Mouse (Mus musculus): ENCODE results near the gene Rasgrp3. TPM values are rescaled to one million over a fixed set of nuclear protein-coding genes. Genes with fewer than 3 reads are reported as not detected.

The Rasgrp3 gene
- polyA plus RNA-seq, 1 experiment from 2014 or later, result 15.6 TPM

DNA sequence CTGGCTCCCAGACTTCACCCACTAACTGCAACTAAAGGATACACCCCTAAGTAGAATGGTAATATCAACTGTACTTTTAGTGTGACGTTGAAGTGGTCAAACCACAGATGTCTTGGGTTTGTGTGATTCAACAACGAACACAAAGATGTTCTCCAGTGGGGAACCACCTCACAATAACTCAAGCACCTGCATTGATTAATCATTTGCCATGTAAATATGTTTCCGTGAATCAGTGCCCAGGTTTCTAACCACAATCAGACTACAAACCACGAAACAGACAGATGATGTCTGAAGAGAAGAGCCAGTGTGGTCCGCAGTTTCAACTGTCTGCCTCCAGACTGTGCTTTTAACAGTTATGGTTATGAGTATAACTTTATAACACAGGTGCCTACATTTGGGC, 69.4 kb downstream of the Rasgrp3 start:
- H3K4me1 ChIP-seq, result no peaks in the 10 kb centered on the region
- no peak overlapping the region for H3K4me2 ChIP-seq
- ATAC-seq (ENCODE audit: extremely low read depth, insufficient number of reproducible peaks, low FRiP score, low TSS enrichment), result no peak
- no peaks in the 10 kb centered on the region for H3K27me3 ChIP-seq (replicated peaks)
- no peak overlapping the region for H3K27ac ChIP-seq (replicated peaks)
- no peak overlapping the region for H3K4me3 ChIP-seq
- 83% methylated on average over 5 of the region's 5 CpGs for WGBS
- H3K36me3 ChIP-seq, result peaks cover 3% of the 10 kb centered on the region
- no peaks in the 10 kb centered on the region for H3K9me3 ChIP-seq
- no peak overlapping the region for H3K9ac ChIP-seq

- H3K4me3 ChIP-seq, result no peak overlapping the region
- ATAC-seq (ENCODE audit: extremely low read depth, insufficient number of reproducible peaks, low FRiP score, low TSS enrichment), result no peak
- H3K27me3 ChIP-seq (replicated peaks), result no peaks in the 10 kb centered on the region
- no peaks in the 10 kb centered on the region for H3K4me1 ChIP-seq
- H3K36me3 ChIP-seq, result peaks cover 8% of the 10 kb centered on the region
- no peak overlapping the region for H3K9ac ChIP-seq
- no peak overlapping the region for H3K4me2 ChIP-seq
- H3K27ac ChIP-seq (replicated peaks), result no peak overlapping the region
- H3K9me3 ChIP-seq, result no peaks in the 10 kb centered on the region
- WGBS, result 82% methylated on average over 10 of the region's 10 CpGs
Measured at GRCm38 (mm10) chr17:75506097-75506675, 70.5 kb downstream of the Rasgrp3 start.

DNA sequence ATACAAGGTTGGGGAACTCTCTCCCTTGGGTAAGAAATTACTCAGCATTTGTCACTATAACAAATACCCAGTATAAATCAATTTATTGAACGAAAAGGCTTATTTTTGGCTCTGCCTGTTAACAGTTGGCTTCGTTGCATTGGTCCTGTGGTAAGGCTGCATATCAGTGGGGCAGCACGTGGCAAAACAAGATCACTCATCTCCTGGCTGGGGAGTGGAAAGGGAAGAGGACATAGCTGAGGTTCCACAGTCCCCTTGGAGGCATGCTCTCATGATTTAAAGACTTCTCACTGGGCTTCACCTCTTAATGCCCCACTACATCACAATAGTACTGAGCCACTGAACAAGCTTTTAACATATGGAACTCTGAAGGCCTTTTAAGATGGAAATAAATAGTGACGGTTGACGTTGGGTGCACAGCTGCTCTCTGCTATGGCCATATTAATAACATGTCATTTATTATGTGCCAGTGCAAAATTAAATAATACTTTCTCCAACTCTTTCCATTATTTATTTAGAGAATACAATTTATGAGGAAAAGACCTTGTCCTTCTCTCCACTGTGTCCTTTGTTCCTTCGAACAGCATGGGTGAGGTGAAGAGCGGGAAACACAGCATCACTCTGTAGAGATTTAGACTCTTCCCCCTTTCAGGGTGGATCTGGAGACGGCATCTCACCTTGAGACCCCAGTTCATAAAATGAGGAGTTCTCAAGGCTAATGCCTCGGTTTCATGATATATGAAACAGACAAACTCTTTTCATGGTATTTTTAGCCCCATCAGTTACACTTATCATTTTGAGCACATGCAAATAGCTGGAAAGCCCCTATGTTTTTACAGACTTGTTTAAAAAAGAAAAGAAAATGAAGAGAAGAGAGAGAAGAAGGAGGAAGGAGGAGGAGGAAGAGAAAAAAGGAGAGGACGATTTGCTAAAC, 71.3 kb downstream of the Rasgrp3 start:
- Histone ChIP-seq H3K9me3 (no peaks in the 10 kb centered on the region), H3K36me3 (peaks cover 8% of the 10 kb centered on the region), H3K4me3 (no peak overlapping the region), H3K27me3 (replicated peaks) (no peaks in the 10 kb centered on the region), H3K9ac (no peak overlapping the region), H3K4me1 (no peaks in the 10 kb centered on the region), H3K27ac (replicated peaks) (no peak overlapping the region), H3K4me2 (no peak overlapping the region)
- ATAC-seq (ENCODE audit: extremely low read depth, insufficient number of reproducible peaks, low FRiP score, low TSS enrichment), result no peak
- 75% methylated on average over 10 of the region's 10 CpGs for WGBS

GRCm38 (mm10) chr17:75509257-75509656, 73.6 kb downstream of the Rasgrp3 start:
- H3K4me3 ChIP-seq, result no peak overlapping the region
- no peaks in the 10 kb centered on the region for H3K9me3 ChIP-seq
- H3K36me3 ChIP-seq, result peaks cover 5% of the 10 kb centered on the region
- H3K27me3 ChIP-seq (replicated peaks), result no peaks in the 10 kb centered on the region
- no peaks in the 10 kb centered on the region for H3K4me1 ChIP-seq
- no peak overlapping the region for H3K4me2 ChIP-seq
- H3K9ac ChIP-seq, result no peak overlapping the region
- 85% methylated on average over 5 of the region's 5 CpGs for WGBS
- no peak overlapping the region for H3K27ac ChIP-seq (replicated peaks)
- no peak for ATAC-seq (ENCODE audit: extremely low read depth, insufficient number of reproducible peaks, low FRiP score, low TSS enrichment)

DNA sequence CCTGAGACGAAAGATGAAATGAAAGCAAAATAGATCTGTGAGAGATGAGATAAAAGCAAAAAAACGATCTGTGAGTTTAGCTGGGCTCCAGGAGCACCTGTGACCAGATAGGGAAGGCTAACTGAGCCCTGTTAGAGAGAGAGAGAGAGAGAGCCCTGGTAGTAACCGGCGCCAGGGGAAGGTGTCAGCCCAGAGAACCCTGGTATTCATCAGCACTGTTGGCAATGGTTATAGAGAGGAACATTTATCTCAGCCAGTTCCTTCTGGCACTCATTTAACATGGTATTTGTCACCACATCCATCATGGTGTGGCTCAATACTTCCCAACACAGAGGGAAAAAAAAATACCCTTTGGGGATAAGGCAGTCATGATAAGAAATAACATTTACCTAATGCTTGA, 80.9 kb downstream of the Rasgrp3 start:
- Histone ChIP-seq H3K9me3 (no peaks in the 10 kb centered on the region), H3K4me2 (no peak overlapping the region), H3K36me3 (no peaks in the 10 kb centered on the region), H3K4me3 (no peak overlapping the region), H3K4me1 (peaks cover 25% of the 10 kb centered on the region), H3K9ac (no peak overlapping the region), H3K27me3 (replicated peaks) (no peaks in the 10 kb centered on the region), H3K27ac (replicated peaks) (no peak overlapping the region)
- ATAC-seq (ENCODE audit: extremely low read depth, insufficient number of reproducible peaks, low FRiP score, low TSS enrichment), result no peak
- WGBS, result 41% methylated on average over 4 of the region's 4 CpGs

DNA sequence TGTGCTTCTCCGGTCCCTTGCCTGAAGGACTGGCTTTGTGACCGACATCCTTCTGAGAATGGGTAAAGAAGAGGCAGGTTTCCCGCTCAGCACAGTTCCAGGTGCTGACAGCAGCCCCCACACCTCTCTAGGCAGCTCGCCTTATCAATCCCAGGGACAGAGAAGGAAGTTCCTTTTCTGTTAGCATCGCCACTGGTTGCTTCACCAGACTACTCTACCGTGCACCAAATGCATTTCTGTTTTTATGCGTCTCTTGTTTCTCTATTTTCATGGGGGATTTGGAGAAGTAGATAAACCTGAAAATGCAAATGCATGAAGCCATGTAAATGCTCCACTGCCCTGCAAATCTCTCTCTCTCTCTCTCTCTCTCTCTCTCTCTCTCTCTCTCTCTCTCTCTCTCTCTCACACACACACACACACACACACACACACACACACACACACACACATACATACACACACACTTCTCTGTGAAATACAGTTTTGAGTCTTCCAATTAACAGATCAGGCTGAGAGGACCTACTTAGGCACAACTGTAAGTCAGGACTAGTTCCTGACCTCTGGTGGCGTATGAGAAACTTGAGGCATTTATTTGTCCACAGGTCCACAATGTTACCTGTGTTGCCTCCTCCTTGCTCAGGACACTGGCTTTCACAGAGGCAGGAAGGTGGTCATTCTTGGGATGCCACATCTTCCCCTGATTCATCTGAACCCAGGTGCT, 82.6 kb downstream of the Rasgrp3 start:
- Histone ChIP-seq H3K4me1 (peaks cover 31% of the 10 kb centered on the region), H3K27ac (replicated peaks) (no peak overlapping the region), H3K9ac (no peak overlapping the region), H3K27me3 (replicated peaks) (no peaks in the 10 kb centered on the region), H3K4me2 (peak overlapping the region; percentile 25), H3K4me3 (no peak overlapping the region), H3K9me3 (no peaks in the 10 kb centered on the region), H3K36me3 (no peaks in the 10 kb centered on the region)
- WGBS, result 29% methylated on average over 8 of the region's 8 CpGs
- ATAC-seq (ENCODE audit: extremely low read depth, insufficient number of reproducible peaks, low FRiP score, low TSS enrichment), result no peak

GRCm38 (mm10) chr17:75519239-75519900, 83.7 kb downstream of the Rasgrp3 start:
- 67% methylated on average over 8 of the region's 8 CpGs for WGBS
- Histone ChIP-seq H3K36me3 (no peaks in the 10 kb centered on the region), H3K4me3 (no peak overlapping the region), H3K27me3 (replicated peaks) (no peaks in the 10 kb centered on the region), H3K4me2 (no peak overlapping the region), H3K9ac (no peak overlapping the region), H3K9me3 (no peaks in the 10 kb centered on the region), H3K27ac (replicated peaks) (no peak overlapping the region), H3K4me1 (peaks cover 31% of the 10 kb centered on the region)
- ATAC-seq (ENCODE audit: extremely low read depth, insufficient number of reproducible peaks, low FRiP score, low TSS enrichment), result no peak

GRCm38 (mm10) chr17:75521236-75521842, 85.6 kb downstream of the Rasgrp3 start:
- Histone ChIP-seq H3K27me3 (replicated peaks) (no peaks in the 10 kb centered on the region), H3K4me3 (no peak overlapping the region), H3K4me2 (no peak overlapping the region), H3K27ac (replicated peaks) (no peak overlapping the region), H3K9ac (no peak overlapping the region), H3K36me3 (peaks cover 5% of the 10 kb centered on the region; the same call in 1 of the 2 replicates), H3K4me1 (peaks cover 28% of the 10 kb centered on the region), H3K9me3 (no peaks in the 10 kb centered on the region)
- 53% methylated on average over 6 of the region's 6 CpGs for WGBS
- ATAC-seq (ENCODE audit: extremely low read depth, insufficient number of reproducible peaks, low FRiP score, low TSS enrichment), result no peak

- Histone ChIP-seq H3K9ac (no peak overlapping the region), H3K9me3 (no peaks in the 10 kb centered on the region), H3K4me2 (no peak overlapping the region), H3K4me3 (no peak overlapping the region), H3K36me3 (peaks cover 5% of the 10 kb centered on the region; the same call in 1 of the 2 replicates), H3K27ac (replicated peaks) (no peak overlapping the region), H3K4me1 (peaks cover 19% of the 10 kb centered on the region), H3K27me3 (replicated peaks) (no peaks in the 10 kb centered on the region)
- whole genome bisulfite sequencing, result 37% methylated on average over 9 of the region's 9 CpGs
- no peak for ATAC-seq (ENCODE audit: extremely low read depth, insufficient number of reproducible peaks, low FRiP score, low TSS enrichment)
Measured at GRCm38 (mm10) chr17:75522347-75523065, 86.8 kb downstream of the Rasgrp3 start.

DNA sequence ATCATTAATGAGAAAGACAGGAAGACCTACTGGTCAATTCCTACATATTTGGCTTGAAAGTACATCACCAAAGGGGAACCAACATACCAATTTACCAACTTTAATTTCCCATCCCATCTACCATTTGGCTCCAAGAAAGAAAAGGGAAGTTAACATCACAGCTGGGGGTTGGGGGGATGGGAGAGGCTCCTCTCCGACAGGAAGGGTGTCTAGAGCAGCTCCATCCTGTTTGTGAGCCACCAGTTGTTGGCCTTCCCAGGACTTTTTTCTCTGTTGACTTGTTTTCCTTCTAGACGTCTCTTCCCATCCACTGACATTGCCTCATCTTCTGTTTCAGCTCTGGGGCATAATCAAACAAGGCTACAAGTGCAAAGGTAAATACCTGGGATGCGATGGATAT, 88.1 kb downstream of the Rasgrp3 start:
- Histone ChIP-seq H3K27ac (replicated peaks) (no peak overlapping the region), H3K4me3 (no peak overlapping the region), H3K27me3 (replicated peaks) (no peaks in the 10 kb centered on the region), H3K4me1 (0 out of 2 replicates have a peak, but pooled peaks cover 10% of the 10 kb centered on the region), H3K36me3 (peaks cover 10% of the 10 kb centered on the region), H3K4me2 (no peak overlapping the region), H3K9me3 (no peaks in the 10 kb centered on the region), H3K9ac (no peak overlapping the region)
- no peak for ATAC-seq (ENCODE audit: extremely low read depth, insufficient number of reproducible peaks, low FRiP score, low TSS enrichment)
- WGBS, result 54% methylated on average over 3 of the region's 3 CpGs

Data from heart, embryonic 13.5 days (tissue).